Mouse (Mus musculus): ENCODE results near the gene Tmem251. TPM values are rescaled to one million over a fixed set of nuclear protein-coding genes. Genes with fewer than 3 reads are reported as not detected.

The Tmem251 gene
- 10.0 and 10.8 TPM in 2 replicates for polyA plus RNA-seq (2015; fragmentation: Nextera tagmentation; extraction: Ambion mirVana)

DNA sequence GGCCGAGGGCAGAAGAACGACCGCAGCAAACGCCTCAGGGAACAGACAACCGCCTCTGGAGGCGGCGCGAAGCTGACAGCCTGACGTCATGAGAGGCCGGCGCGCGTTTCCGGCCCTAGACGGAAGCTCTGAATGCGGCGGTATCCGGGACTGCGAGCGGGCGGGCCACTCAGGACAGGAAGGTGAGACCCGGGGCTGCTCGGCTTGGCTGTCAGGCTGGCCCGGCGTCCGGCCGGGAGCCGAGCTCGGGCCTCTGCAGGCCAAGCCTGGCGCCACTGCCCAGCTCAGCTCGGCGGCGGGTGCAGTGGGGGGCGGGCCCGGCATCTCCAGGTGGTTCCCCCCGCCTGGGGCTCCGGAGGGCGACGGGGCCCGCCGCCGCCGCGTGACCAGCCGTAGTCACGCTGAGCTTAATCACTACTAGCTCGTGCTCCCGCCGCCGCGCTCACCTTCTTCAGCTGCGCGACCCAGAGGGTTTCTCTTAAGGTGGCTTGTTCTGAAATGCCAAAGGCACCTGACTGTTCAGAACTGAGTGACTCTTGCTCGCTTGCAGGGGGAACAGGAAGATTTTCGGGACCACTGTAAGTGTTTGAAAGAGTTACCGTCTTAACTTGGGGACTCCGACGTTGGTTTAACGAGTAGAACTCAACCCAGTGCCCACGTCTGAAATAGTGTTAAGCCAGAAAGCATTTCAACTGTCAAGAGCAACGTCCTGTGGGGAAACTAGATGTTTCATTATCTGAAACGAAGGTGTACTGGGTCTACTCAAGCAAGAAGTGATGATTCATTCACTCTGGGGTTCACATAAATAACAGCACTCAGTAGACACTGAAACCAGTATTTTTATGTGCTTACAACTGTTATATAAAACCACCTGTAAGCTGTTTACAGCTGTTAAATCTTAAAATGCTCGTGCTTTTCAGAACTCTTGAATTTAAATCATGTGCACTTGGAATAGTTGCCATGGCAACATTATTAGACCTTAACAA is at the start of gene Tmem251, which contains the start of gene Moap1:
Tmem251 (plus strand) TSS at position 174 of the 986 bp plus-strand sequence.
Moap1 (minus strand) TSS at position 73 of the 986 bp plus-strand sequence.
- Histone ChIP-seq H3K36me3 (peaks cover 29% of the 10 kb centered on the region), H3K4me2 (peak within 1 kb of the TSS; percentile 78), H3K9ac (peak within 1 kb of the TSS; percentile 83), H3K4me3 (replicated peaks) (peak within 1 kb of the TSS; percentile 83), H3K27me3 (no peaks in the 10 kb centered on the region), H3K9me3 (replicated peaks) (no peaks in the 10 kb centered on the region), H3K4me1 (peaks cover 25% of the 10 kb centered on the region), H3K27ac (peak within 1 kb of the TSS; percentile 95)
- under 1% methylated on average over 63 of the region's 63 CpGs for WGBS
- ATAC-seq (replicated peaks; ENCODE audit: low FRiP score) = peak; percentile 98

DNA sequence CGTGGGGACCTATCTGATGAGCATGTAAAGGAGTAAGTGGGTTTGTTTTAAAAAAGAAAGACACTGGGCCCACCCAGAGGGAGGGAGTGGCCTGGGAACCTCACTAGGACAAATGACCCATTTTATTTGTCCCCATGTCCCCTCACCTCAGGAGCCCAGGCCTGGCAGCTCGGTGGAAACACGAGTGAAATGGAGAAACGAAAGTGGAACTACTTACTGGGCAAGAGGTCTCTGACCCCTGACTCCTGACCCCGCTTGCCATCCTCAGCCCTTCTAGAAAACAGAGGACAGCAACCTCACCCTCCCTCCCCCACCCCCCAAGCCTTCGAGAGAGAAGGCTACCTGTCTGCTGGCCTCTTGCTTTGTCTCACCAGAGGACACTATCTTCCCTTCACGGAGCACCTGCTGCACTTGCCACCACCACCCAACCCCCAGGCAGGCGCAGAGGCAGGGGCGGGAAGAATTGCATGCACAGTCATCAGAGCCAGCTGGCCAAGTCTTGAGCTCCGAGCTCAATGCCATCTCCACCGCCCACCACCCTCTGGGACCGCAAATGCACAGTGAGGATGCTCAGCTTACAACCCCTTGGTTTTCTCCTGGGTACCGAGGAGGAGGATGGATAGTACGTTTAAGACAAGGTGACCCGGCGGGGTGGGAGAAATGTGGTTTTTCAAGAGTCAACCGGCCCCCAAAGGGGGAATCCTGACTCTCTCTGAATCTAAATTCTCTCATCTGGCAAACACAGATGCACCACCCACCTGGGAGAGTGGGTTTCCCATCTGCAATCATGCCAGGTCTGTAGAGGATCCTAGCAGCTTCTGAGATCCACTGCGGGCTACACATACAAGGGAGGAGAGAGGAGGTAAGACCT is 48.0 kb upstream of the Tmem251 start:
- H3K4me1 ChIP-seq = peaks cover 78% of the 10 kb centered on the region
- 57% methylated on average over 18 of the region's 18 CpGs for WGBS
- no peak for ATAC-seq (replicated peaks; ENCODE audit: low FRiP score)
- no peaks in the 10 kb centered on the region for H3K27me3 ChIP-seq
- no peak overlapping the region for H3K9ac ChIP-seq
- no peak overlapping the region for H3K4me3 ChIP-seq (replicated peaks)
- no peaks in the 10 kb centered on the region for H3K9me3 ChIP-seq (replicated peaks)
- no peak overlapping the region for H3K27ac ChIP-seq
- no peak overlapping the region for H3K4me2 ChIP-seq
- H3K36me3 ChIP-seq = no peaks in the 10 kb centered on the region

DNA sequence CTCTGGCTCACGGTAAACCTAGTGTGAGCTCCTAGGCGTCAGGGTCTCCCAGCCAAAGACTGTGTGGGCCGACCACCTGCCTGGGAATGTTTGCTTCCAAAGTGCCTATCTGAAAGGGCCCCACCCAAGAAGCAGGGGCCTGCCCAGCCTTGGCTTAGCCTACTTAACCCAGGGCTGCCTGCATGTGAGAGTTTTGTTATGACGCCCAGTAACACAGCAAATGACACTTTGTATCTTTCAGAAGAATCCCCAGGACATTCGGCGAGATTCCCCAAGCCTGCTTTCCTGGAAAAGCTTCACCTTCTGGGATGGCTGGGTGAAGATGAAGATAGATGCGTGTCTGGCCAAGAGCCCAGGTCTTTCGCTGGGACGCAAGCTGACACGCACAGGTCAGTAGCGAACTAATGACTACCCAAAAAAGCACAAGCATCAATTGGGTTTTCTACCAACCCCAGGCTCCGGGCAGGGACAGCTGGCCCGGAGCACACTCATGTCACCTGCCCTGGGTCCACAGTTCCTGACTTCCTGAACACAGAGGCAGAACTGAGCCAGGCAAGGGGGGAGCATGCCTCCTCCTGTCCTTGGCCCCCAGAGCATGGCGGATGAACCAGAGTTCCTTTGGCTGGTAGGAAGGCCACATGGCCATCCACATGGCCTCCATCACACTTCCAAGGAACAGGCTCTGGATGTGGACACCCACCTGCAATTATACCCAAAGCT is 46.8 kb upstream of the Tmem251 start:
- WGBS = 85% methylated on average over 14 of the region's 14 CpGs
- H3K9ac ChIP-seq = no peak overlapping the region
- H3K27ac ChIP-seq = no peak overlapping the region
- H3K27me3 ChIP-seq = no peaks in the 10 kb centered on the region
- peaks cover 73% of the 10 kb centered on the region for H3K4me1 ChIP-seq
- no peak for ATAC-seq (replicated peaks; ENCODE audit: low FRiP score)
- H3K9me3 ChIP-seq (replicated peaks) = no peaks in the 10 kb centered on the region
- H3K36me3 ChIP-seq = no peaks in the 10 kb centered on the region
- H3K4me2 ChIP-seq = no peak overlapping the region
- no peak overlapping the region for H3K4me3 ChIP-seq (replicated peaks)

DNA sequence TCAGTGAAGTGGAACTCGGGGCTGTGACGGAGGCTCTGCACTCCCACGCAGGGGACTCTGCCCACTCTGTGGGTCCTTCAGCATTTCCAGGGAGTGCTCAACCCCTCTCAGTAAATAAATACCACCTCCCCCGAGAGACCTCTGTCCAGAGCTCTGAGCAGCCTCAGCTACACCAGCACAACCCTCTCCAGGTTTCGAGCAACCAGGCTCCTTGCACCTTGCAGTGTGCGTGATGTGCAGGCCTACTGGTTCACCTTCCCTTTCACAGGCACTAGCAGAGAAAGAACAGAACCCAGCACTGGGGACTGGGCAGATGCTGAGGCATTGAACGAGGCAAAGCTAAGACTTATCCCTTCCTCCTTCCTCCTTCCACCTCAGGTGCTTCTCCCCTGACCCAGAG is 46.2 kb upstream of the Tmem251 start:
- H3K9ac ChIP-seq = no peak overlapping the region
- ATAC-seq (replicated peaks; ENCODE audit: low FRiP score) = 0 out of 2 replicates have a peak, but pooled peaks have one; percentile 15
- 39% methylated on average over 7 of the region's 7 CpGs for WGBS
- H3K4me3 ChIP-seq (replicated peaks) = no peak overlapping the region
- H3K27ac ChIP-seq = 0 out of 2 replicates have a peak overlapping the region, but pooled peaks have one; percentile 0
- no peaks in the 10 kb centered on the region for H3K27me3 ChIP-seq
- H3K9me3 ChIP-seq (replicated peaks) = no peaks in the 10 kb centered on the region
- H3K4me1 ChIP-seq = peaks cover 74% of the 10 kb centered on the region
- H3K4me2 ChIP-seq = no peak overlapping the region
- H3K36me3 ChIP-seq = no peaks in the 10 kb centered on the region

DNA sequence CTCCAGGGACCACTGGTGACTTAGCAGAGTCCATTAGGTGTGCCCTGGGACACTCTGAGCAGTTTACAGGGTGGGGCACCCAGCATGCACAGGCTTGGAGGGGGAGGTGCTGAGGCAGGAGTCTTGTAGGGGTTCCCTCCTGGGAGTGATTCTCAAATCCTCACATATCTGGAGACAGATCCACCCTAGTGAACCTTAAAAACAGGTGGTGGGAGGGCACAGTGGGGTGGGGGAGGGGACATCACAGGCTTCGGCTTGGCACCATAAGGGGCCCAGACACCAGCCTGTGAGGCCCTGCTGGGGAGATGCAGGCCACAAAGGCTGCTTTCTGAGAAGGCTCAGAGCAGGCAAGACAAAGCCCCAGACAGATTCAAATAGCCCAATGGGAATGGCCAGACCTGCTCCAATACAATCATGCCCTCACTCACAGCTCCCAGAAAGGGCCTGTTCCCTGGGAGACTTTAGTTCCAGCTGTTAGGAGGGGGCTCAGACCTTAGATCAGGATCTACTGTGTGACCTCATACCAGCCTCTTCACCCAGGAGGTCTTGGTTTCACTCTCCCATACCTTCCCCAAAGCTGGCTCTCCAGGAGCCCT is 45.4 kb upstream of the Tmem251 start:
- no peak overlapping the region for H3K4me2 ChIP-seq

DNA sequence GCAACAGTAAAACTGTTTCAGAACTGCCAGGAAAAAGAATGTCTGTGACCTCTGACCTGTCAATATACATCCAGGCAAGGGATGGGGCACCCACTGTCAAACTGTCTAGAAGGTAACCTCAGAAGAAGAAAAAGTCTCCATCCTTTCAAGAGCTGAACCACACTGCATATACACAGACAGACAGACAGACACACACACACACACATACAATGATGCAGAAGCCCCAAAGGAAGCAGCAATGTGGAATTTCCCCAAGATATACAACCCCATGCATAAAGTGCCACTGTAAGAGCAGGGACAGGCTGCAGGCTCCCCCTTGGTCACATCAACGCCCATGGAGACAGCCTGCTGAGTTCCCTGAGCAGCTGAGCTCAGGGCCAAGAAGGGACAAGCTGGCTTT is 44.4 kb upstream of the Tmem251 start:
- no peak overlapping the region for H3K4me2 ChIP-seq
- H3K9me3 ChIP-seq (replicated peaks) = no peaks in the 10 kb centered on the region
- H3K4me1 ChIP-seq = peaks cover 91% of the 10 kb centered on the region
- no peak overlapping the region for H3K4me3 ChIP-seq (replicated peaks)
- no peaks in the 10 kb centered on the region for H3K27me3 ChIP-seq
- 0 out of 2 replicates have a peak overlapping the region, but pooled peaks have one; percentile 1 for H3K9ac ChIP-seq
- H3K27ac ChIP-seq = no peak overlapping the region
- H3K36me3 ChIP-seq = no peaks in the 10 kb centered on the region
- 53% methylated on average over 1 of the region's 1 CpGs for WGBS
- no peak for ATAC-seq (replicated peaks; ENCODE audit: low FRiP score)

More for the DNA sequence above, 45.4 kb upstream of the Tmem251 start:
- no peaks in the 10 kb centered on the region for H3K36me3 ChIP-seq
- H3K27ac ChIP-seq = 0 out of 2 replicates have a peak overlapping the region, but pooled peaks have one; percentile 0
- 35% methylated on average over 1 of the region's 1 CpGs for WGBS
- H3K9ac ChIP-seq = 0 out of 2 replicates have a peak overlapping the region, but pooled peaks have one; percentile 10
- peaks cover 82% of the 10 kb centered on the region for H3K4me1 ChIP-seq
- no peak overlapping the region for H3K4me3 ChIP-seq (replicated peaks)
- peak; percentile 16; the same call in 1 of the 2 replicates for ATAC-seq (replicated peaks; ENCODE audit: low FRiP score)
- H3K9me3 ChIP-seq (replicated peaks) = no peaks in the 10 kb centered on the region
- no peaks in the 10 kb centered on the region for H3K27me3 ChIP-seq

DNA sequence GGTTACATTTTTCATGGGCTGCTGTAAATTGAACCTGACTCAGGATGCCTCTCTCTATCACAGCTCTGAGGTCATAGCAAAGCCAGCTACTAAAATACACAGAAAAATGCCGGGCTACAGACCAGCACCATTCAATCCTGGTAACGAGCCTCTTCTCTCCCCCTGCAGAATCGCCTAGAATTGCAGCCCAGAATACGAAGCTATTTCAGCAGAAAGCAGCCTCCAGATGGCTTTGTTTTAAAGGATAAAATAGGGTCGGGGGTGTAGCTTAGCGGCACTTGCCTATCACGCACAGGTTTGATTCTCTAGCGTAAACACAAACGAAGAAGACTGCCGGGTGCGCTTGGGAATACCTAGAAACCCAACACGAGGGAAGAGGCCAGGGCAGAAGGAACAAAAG is 43.1 kb upstream of the Tmem251 start:
- no peak overlapping the region for H3K4me3 ChIP-seq (replicated peaks)
- H3K9me3 ChIP-seq (replicated peaks) = no peaks in the 10 kb centered on the region
- peak overlapping the region; percentile 37; the same call in 1 of the 2 replicates for H3K27ac ChIP-seq
- no peak overlapping the region for H3K9ac ChIP-seq
- H3K4me2 ChIP-seq = no peak overlapping the region
- H3K36me3 ChIP-seq = no peaks in the 10 kb centered on the region
- peaks cover 87% of the 10 kb centered on the region for H3K4me1 ChIP-seq
- no peak for ATAC-seq (replicated peaks; ENCODE audit: low FRiP score)
- 47% methylated on average over 12 of the region's 12 CpGs for WGBS
- no peaks in the 10 kb centered on the region for H3K27me3 ChIP-seq

DNA sequence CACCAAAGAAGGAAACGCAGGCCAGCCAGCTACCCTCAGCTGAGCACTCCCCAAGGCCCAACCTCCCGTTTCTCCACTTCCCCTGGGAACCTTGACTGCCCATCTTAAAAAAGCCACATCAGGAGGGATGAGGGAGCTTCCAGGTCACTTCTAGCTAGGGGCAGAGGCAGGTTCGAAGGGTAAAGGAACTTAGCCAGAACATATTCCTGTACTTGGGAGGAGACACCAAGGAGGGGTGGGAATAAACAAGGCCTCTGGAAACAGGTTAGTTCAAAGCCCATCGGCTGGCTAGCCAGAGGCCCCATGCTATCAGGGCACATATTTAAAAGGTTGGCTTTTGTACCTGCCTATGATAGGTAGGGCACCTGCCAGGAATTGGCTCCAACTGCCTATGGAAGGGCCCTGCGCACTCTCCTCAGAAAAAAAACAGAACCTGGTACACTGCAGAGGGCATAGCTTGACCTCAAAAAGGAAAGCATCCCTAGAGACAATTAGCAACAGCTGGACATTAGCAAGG is 41.8 kb upstream of the Tmem251 start:
- H3K36me3 ChIP-seq = no peaks in the 10 kb centered on the region
- peaks cover 83% of the 10 kb centered on the region for H3K4me1 ChIP-seq
- ATAC-seq (replicated peaks; ENCODE audit: low FRiP score) = no peak
- H3K27me3 ChIP-seq = no peaks in the 10 kb centered on the region
- H3K4me3 ChIP-seq (replicated peaks) = no peak overlapping the region
- 91% methylated on average over 5 of the region's 5 CpGs for WGBS
- no peak overlapping the region for H3K9ac ChIP-seq
- H3K9me3 ChIP-seq (replicated peaks) = no peaks in the 10 kb centered on the region
- no peak overlapping the region for H3K4me2 ChIP-seq
- no peak overlapping the region for H3K27ac ChIP-seq

DNA sequence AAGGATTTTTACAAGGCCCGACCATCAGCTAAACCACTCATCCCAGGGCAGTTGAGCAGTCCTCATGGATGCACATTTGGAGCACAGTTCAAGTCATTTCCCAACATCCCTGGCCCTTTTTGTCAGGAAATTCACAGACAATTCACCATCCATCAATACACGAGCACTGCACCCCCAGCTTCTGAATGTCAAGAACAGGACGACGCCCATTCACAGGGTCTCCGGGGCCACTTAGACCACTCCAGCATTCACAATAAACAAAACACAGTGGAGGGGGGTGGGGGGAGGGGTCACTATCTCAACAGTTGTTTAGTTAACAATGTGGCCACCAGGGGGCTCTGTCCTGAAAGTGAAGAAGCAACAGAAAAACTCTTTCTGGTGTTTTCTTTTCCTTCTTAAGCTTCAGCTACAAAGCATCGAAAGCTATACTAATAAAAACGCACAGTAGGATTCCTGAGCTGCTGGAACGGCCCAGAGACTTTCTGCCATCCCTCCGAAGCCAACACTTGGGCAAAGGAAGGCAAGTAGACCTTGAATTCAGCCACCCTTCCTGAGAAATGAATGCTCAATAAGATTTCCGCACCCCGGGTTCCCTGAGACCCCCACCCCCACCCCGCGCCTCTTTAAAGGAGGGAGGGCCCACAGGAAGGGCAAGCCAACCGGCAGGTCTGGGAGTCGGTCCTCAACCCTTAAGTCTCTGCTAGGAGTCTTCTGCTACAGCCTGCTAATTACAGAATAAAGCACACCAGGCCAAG is 41.0 kb upstream of the Tmem251 start:
- Histone ChIP-seq H3K4me1 (peaks cover 75% of the 10 kb centered on the region), H3K36me3 (no peaks in the 10 kb centered on the region), H3K27me3 (no peaks in the 10 kb centered on the region), H3K9ac (peak overlapping the region; percentile 76; the same call in 1 of the 2 replicates), H3K4me2 (peak overlapping the region; percentile 97), H3K27ac (peak overlapping the region; percentile 76), H3K9me3 (replicated peaks) (no peaks in the 10 kb centered on the region), H3K4me3 (replicated peaks) (peak overlapping the region; percentile 83)
- ATAC-seq (replicated peaks; ENCODE audit: low FRiP score) = no peak
- 9% methylated on average over 15 of the region's 15 CpGs for WGBS

DNA sequence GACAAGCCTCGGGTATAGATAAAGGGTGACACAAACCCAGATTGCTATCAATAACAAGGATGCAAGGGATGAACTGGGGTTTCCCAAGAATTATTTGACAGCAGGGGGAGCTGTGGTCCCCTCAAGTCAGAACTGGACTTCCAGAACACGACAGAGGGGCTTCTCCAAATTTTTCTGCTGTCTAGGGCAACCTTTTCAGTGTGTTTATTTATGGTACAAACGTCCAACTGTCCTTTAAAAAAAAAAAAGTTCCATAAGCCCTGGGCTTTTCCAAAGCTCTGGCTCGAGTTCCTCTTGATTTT is 40.5 kb upstream of the Tmem251 start:
- peak overlapping the region; percentile 97 for H3K4me2 ChIP-seq
- peak overlapping the region; percentile 76 for H3K27ac ChIP-seq
- H3K36me3 ChIP-seq = no peaks in the 10 kb centered on the region
- no peak for ATAC-seq (replicated peaks; ENCODE audit: low FRiP score)
- peak overlapping the region; percentile 76; the same call in 1 of the 2 replicates for H3K9ac ChIP-seq
- WGBS = 6% methylated on average over 4 of the region's 4 CpGs
- no peaks in the 10 kb centered on the region for H3K27me3 ChIP-seq
- H3K4me1 ChIP-seq = peaks cover 75% of the 10 kb centered on the region
- peak overlapping the region; percentile 83 for H3K4me3 ChIP-seq (replicated peaks)
- no peaks in the 10 kb centered on the region for H3K9me3 ChIP-seq (replicated peaks)
